Comparison of ENCODE assay signal across 7 mouse cellular contexts in genomic region chr1:127679498-127680133, GRCm38 (mm10). TPM values are rescaled to one million over a fixed set of nuclear protein-coding genes. Genes with fewer than 3 reads are reported as not detected.
DNase-seq lines count a peak whose midpoint lies in the region; ATAC-seq and TF ChIP-seq lines count a peak whose summit lies in the region.

TSS of gene Tmem163 (minus strand) at chr1:127679548.

- no peak within 1 kb of the TSS for H3K9ac ChIP-seq in forebrain, embryonic 16.5 days (replicated peaks; ENCODE audit: low read depth, low read length)
- H3K9ac ChIP-seq in kidney, postnatal 0 days (ENCODE audit: low read depth, low read length) = no peak within 1 kb of the TSS

- H3K27me3 ChIP-seq in forebrain, embryonic 16.5 days (replicated peaks; ENCODE audit: control insufficient read depth, insufficient read depth, low read length) = peaks cover 14% of the 10 kb centered on the region
- peaks cover 39% of the 10 kb centered on the region for H3K27me3 ChIP-seq in kidney, postnatal 0 days (ENCODE audit: insufficient read depth, low read length)

- peak within 1 kb of the TSS; percentile 99 for H3K4me2 ChIP-seq in forebrain, embryonic 16.5 days (ENCODE audit: low read length)
- peak within 1 kb of the TSS; percentile 92; the same call in 1 of the 2 replicates for H3K4me2 ChIP-seq in kidney, postnatal 0 days (ENCODE audit: low read length)

- no peaks in the 10 kb centered on the region for H3K9me3 ChIP-seq in forebrain, embryonic 16.5 days (ENCODE audit: control insufficient read depth, low read length)
- no peaks in the 10 kb centered on the region for H3K9me3 ChIP-seq in kidney, postnatal 0 days (replicated peaks; ENCODE audit: low read length)

- ATAC-seq in forebrain, embryonic 16.5 days = no peak
- ATAC-seq in kidney, postnatal 0 days (replicated peaks; ENCODE audit: low FRiP score, low read depth) = no peak

- peaks cover 24% of the 10 kb centered on the region for H3K4me1 ChIP-seq in forebrain, embryonic 16.5 days (replicated peaks; ENCODE audit: control insufficient read depth, insufficient read depth, low read length)
- no peaks in the 10 kb centered on the region; the same call in 1 of the 2 replicates for H3K4me1 ChIP-seq in kidney, postnatal 0 days (replicated peaks; ENCODE audit: insufficient read depth, low read length)

- H3K27ac ChIP-seq in forebrain, embryonic 16.5 days (ENCODE audit: low read length) = no peak within 1 kb of the TSS
- no peak within 1 kb of the TSS for H3K27ac ChIP-seq in kidney, postnatal 0 days

- peak within 1 kb of the TSS; percentile 63; the same call in 1 of the 2 replicates for H3K4me3 ChIP-seq in forebrain, embryonic 16.5 days (replicated peaks; ENCODE audit: low read length)
- no peak within 1 kb of the TSS for H3K4me3 ChIP-seq in kidney, postnatal 0 days (replicated peaks; ENCODE audit: low read depth, low read length)

- DNase-seq in A20 (ENCODE audit: low read depth, low spot score) = peak; percentile 67
- peak; percentile 66 for DNase-seq in CD4-positive, CD25-positive, alpha-beta regulatory T cell, adult 2 months (ENCODE audit: low read depth, low spot score)
- peak; percentile 70 for DNase-seq in cerebellum, adult 11-12 months
- peak; percentile 68 for DNase-seq in kidney, postnatal 0 days (ENCODE audit: low spot score)
- DNase-seq in lung, postnatal 10 days = peak; percentile 57
- DNase-seq in right cerebral cortex, postnatal 25 days = peak; percentile 14

- no peaks in the 10 kb centered on the region for H3K36me3 ChIP-seq in forebrain, embryonic 16.5 days (ENCODE audit: control insufficient read depth, insufficient read depth)
- no peaks in the 10 kb centered on the region for H3K36me3 ChIP-seq in kidney, postnatal 0 days (ENCODE audit: insufficient read depth, low read length)

- peak; percentile 77 for TF ChIP-seq CTCF in kidney, postnatal 0 days (IDR thresholded peaks at IDR 0.05; ENCODE audit: low read depth)

- 8% methylated on average over 18 of the region's 18 CpGs for WGBS in forebrain, embryonic 16.5 days
- 16% methylated on average over 18 of the region's 18 CpGs for WGBS in kidney, postnatal 0 days

RNA-seq across cellular contexts. Expression of gene Tmem163, which starts in this region (rescaled TPM):
- 14.4 and 23.1 TPM in 2 replicates for polyA plus RNA-seq in forebrain, embryonic 16.5 days (2015; fragmentation: Nextera tagmentation; extraction: Ambion mirVana)
- polyA plus RNA-seq in kidney, postnatal 0 days (2015; fragmentation: Nextera tagmentation; extraction: Ambion mirVana) = 1.4 and 2.1 TPM in 2 replicates

Comparison
In these comparisons a context has a peak if more than half of its experiments do, and no peak if none do; other contexts are left out.
1. DNase-seq: peak in every context shown above with its lines; median percentile 70 in cerebellum, adult 11-12 months; 68 in kidney, postnatal 0 days; 67 in A20; 66 in CD4-positive, CD25-positive, alpha-beta regulatory T cell, adult 2 months; 57 in lung, postnatal 10 days; 14 in right cerebral cortex, postnatal 25 days.